Mouse (Mus musculus) adrenal gland, postnatal 25 days (tissue): Measurements from ENCODE around the gene Ssrp1. TPM values are rescaled to one million over a fixed set of nuclear protein-coding genes. Genes with fewer than 3 reads are reported as not detected.

Experiments
- DNase-seq: peaks from one replicate; pipeline ENCODE4 v3.0.0; 2021; ENCODE audit warnings: mixed read lengths
- long read RNA-seq: library from polyadenylated mRNA; stranded (forward); transcript quantifications from one replicate; pipeline ENCODE4 v2.0.0, GENCODE M21; 2021
- total RNA-seq: library from RNA; stranded (reverse); gene quantifications from 2 replicates; pipeline ENCODE4 v1.2.3, GENCODE M21; 2021

Ssrp1 gene
- total RNA-seq = 132 and 136 TPM in 2 replicates
- long read RNA-seq, transcript Ssrp1-201 (17 exons, 2,739 nt) = major isoform, 98 of 164 reads
- long read RNA-seq, partial matches to known transcripts = 50 of 164 reads
- long read RNA-seq, other reads (novel, unspliced or antisense) = 12 of 164 reads

- peak; percentile 88 for DNase-seq
Measured at GRCm38 (mm10) chr2:85037047-85038026, at the start of gene Ssrp1, which contains the start of gene P2rx3. Gene Ssrp1, plus strand, starts transcription at chr2:85037234. Gene P2rx3, minus strand, starts transcription at chr2:85037462.

DNA sequence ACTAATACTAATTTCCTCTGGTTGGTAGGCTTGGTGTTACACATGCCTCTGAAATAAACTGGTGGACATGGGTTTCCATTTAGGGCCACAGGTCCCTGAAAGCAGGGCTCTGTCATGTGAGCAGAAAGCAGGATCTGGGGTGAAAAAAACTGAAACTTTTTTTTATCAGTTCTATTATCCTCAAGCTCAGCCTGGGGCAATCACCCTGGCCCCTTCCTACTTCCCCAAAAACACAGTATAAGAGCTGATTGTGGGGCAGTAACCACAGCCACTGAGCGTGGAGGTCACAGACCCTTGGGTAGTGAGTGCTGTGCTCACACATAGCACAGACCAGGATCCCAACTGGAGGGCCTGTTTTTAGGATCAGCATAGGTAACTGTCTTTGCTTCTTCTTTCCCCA is 49.1 kb upstream of the Ssrp1 start, which contains the start of gene Prg3:
TSS of gene Prg3 (plus strand) at position 286 of the 400 bp plus-strand sequence.
- DNase-seq = no peak

DNA sequence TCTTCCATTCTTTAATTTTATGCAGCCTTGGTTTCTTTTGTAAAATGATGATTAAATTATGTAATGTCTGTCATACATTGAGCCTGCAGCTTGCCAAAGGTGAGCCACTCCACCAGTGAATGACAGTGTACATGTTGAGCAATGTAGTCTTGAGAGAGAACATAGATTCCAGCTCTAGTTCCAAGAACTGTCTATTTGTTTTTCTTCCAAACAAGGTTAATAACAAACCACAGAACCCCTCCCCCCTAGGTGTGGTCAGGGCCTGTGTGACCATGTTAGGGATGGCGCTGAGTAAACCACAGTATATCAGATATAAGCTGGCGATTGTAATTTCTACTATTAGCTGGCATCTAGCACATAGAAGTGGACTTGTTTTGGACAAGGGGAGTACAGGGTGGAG is 40.7 kb upstream of the Ssrp1 start:
- DNase-seq = no peak

DNA sequence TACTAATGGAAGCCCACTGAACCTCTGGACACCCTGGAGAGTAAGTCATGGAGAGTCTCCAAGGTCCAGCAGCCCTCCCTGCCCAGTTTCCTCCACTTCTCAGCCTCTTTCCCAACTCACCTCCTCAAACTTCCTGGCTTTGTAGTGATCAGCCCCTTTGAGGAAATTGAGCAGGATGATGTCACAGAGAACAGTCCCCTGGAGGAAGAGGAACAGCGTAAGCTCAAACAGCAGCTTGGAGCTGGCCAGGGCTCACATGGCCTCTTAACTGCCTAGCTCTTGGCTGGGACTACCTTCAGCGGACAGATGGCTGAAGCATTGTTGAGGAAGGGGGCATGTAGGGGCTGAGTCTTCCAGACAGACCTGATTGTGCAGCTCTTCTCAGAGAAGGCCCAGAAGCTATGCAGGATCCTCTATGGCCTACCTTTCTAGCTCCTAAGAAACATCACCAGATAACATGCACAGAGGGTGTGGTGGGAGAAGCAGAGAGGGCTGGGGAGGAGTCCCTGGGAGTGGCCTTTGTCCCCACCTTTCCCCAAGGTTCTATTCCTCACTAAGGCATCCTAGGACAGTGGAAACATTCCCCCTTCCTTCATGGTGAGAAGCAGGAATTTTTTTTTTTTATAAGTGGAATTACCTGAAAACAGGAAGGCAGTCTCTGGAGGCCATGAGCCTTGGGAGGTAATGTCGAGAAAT is 37.4 kb upstream of the Ssrp1 start:
- no peak for DNase-seq

- no peak for DNase-seq
Measured at GRCm38 (mm10) chr2:85001497-85001896, 35.5 kb upstream of the Ssrp1 start.

- no peak for DNase-seq
Measured at GRCm38 (mm10) chr2:85002575-85002974, 34.5 kb upstream of the Ssrp1 start.

GRCm38 (mm10) chr2:85004341-85004740 is 32.7 kb upstream of the Ssrp1 start:
- no peak for DNase-seq

GRCm38 (mm10) chr2:85006600-85006999 is 30.4 kb upstream of the Ssrp1 start:
- DNase-seq = no peak

DNA sequence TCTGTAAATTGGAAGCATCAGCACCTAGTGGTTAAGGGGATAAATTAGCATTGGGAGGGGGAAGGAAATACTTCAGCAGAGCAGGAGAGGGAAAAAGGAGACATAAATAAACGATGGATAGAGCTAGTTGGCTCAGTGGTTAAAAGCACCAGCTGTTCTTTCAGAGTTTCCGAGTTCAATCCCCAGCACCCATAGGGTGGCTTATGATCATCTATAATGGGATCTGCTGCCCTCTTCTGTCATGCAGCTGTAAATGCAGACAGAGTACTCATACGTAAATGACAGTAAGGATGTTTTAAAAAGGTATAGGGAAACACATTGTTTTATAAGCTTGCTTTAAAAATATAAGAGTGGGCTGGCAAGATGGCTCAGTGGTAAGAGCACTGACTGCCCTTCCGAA is 29.3 kb upstream of the Ssrp1 start:
- DNase-seq = no peak

DNA sequence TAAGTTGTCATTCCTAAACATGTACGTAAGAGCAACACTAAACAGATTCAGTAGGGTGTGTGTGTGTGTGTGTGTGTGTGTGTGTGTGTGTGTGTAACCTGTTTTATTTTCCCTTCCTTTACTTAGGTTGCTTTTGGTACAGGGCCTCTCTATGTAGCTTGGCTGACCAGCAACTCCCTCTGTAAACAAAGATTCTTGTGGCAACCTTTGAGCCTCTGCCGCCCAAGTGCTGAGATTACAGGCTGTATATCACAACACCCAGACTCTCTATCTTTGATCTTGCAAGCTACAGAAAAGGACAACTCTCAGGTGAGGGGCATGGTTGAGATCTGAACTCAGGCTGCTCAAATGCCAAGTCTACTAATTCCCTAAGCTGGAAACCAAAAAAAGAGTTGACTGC is 27.8 kb upstream of the Ssrp1 start:
- no peak for DNase-seq

GRCm38 (mm10) chr2:85011906-85012604 is 25.0 kb upstream of the Ssrp1 start:
- no peak for DNase-seq

DNA sequence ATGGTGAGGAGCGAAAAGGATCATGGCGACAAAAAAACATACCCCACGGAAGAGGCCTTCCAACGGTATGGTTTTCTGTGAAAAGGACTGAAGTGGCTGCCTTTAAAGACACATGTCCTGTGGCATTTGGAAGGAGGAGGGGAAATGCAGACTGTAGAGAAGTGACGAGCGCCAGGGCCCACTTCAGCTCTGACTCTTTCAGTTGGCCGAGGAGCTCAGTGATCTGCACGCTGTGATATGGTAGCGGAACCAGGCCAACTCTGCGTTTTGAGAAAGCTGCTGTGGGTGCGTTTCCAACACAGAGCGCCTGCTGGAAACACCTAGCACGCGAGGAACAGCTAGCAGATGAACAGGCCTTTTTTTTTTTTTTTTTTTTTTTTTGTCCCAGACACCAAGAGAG is 24.4 kb upstream of the Ssrp1 start:
- DNase-seq = no peak

DNA sequence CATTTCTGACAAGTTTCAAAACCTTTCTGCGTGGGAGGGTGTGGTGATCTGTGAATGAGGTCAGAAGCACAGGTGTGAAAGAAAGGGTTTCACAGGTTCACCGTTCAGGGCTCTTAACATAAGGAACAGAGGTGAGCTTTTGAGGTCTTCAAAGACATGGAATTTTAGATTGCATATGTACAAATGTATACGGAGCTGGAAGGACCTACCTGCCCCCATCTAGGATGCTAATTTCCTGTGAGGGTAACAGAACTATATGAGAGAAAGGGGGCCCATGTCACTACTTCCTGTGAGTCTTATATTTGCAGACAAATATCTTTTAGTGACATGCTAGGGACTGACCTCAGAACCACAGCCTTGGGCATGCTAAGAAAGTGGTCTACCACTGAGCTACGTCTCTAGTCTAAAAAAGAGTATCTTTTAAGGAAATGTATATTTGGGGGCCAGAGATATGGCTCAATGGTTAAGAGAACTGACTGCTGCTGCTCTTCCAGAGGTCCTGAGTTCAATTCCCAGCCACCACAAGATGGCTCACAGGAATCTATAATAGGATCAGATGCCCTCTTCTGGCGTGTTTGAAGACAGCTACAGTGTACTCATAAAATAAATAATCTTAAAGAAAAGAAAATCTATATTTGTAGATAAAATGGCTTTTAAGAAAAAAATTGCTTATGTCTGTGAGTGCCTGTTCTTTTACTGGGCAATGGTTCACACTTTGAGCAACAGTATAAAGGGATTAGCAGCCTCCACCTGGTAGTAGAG is 23.0 kb upstream of the Ssrp1 start:
- no peak for DNase-seq

GRCm38 (mm10) chr2:85014588-85014982 is 22.4 kb upstream of the Ssrp1 start:
- no peak for DNase-seq

DNA sequence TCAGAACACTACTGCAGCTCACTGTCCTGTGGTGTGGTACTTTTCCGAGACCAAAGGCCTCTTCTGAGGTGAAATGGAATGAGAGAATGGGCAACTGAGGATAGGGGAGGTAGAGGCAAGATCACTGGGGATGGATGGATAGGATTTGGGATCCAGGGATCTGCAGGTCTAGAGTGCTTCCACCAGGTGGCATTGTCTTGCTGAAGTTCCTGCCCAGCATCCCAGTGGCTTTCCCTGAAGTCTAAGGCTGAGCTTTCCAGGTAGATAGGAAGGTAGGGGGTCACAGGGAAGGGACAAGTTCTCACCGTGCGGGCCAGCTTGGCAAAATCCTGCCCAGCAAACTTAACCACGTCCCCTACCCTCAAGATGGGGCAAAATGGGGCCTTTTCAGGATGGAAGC is 15.0 kb upstream of the Ssrp1 start:
- no peak for DNase-seq

DNA sequence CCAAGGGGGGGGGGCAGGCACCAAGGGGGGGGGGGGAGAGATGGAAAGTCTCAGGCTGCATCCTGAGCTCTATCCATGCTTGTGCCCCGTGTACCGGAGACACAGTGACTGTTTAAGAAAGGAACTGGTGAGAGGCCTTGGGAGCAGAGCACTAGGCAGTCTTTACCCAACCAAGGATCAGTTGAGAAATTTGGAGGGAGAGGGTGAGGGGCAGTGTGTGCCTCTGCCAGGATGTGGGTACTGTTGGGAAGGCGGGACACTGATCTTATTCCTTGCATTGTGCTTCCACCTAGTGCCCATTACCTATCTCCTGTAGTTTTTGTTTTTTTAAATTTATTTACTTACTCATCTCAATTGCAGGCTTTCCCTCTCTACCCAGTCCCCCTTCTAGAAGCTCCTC is 10.9 kb upstream of the Ssrp1 start:
- no peak for DNase-seq

DNA sequence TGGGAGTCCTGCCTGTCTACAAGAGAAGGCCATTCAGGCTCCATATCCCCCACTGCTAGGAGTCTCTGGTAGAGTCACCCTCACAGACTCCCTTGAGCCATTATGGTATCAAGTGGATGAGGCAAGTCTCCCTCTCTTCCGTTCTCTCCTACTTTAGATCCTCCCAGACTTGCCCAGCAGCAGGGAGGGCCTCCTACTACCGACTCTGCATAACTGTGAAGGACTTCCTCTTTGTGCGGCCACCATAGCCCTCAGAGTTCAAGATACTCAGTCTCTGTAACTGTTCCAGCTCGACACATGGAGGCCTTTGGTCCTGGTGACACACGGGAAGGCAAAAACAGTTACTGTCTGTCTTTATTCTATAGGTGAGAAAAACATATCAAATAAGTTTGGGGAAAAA is 9.8 kb upstream of the Ssrp1 start:
- no peak for DNase-seq

GRCm38 (mm10) chr2:85029897-85030296 is 7.1 kb upstream of the Ssrp1 start:
- DNase-seq = no peak

DNA sequence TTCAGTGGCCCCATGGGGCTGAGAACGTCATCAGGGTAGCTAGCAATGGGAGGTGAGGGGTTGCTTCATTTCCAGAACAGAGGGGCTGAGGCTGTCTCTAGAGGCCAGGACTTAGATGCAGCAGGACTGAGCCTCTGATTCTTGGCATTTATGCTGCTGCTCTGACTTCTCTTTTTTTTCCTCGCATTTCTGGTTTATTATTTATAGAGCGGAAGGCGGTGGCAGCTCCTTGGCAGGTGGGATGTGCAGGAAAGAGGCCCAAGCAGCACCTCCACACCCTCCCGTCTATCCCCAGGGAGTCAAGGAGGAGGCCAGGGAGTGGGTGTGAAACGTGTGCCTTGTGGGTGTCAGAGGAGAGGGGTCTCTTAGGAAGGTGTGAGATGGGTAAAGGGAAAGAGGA is 6.0 kb upstream of the Ssrp1 start:
- DNase-seq = no peak

DNA sequence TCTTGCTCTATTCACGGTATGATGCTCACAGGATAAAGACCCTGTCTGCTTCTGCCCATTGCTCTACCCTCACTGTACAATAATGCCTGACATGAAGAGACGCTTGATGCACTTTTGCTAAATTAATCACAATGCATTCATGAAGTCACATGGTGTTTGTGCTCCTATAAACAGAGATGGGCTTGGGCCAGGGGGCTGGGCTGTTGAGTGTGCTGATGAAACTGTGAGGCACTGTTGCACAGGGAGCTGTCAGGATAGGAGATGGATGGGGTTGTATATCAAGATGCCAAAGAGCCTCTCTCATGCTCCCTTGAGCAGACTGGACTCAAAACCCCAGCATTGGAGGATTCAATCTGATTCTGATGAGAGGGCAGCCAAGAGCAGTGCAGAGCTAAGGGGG is 3.9 kb upstream of the Ssrp1 start:
- DNase-seq = no peak

GRCm38 (mm10) chr2:85034169-85034568 is 2.9 kb upstream of the Ssrp1 start:
- no peak for DNase-seq
